Mouse (Mus musculus) mammary gland, adult 2 months (tissue): ENCODE results near the gene Lenep. TPM values are rescaled to one million over a fixed set of nuclear protein-coding genes. Genes with fewer than 3 reads are reported as not detected.

Experiments used
- polyA plus RNA-seq: library from polyadenylated mRNA; depleted of rRNA; stranded (reverse); fragments of >200 nt; gene quantifications from 2 replicates; pipeline ENCODE4 v1.2.3, GENCODE M21; 2012; ENCODE audit warnings: low replicate concordance; rRNA removed

Lenep gene
- polyA plus RNA-seq: 2.2 TPM in 1 of 2 replicates, not detected in the other

DNA sequence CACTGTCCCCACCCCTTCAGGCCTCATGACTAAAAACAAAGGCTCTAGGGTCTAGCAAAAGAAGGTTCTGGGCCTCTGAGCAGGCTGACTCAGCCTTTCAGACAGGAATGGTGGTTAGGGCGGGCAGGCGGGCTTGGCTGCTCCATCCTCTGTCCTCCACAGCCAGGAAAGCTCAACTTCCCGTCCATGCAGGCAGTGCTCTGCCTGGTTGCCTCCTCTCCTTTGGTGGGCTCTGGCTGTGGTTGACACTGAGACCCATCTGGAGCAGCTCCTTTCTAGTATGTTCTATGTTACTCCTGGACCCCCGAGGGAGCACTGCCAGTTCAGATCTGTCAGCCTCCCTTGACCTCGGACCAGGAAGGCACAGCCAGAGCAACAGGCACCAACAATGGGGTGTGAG is at the start of gene Lenep:
Gene Lenep, minus strand, starts transcription at position 101 of the 400 bp plus-strand sequence.

DNA sequence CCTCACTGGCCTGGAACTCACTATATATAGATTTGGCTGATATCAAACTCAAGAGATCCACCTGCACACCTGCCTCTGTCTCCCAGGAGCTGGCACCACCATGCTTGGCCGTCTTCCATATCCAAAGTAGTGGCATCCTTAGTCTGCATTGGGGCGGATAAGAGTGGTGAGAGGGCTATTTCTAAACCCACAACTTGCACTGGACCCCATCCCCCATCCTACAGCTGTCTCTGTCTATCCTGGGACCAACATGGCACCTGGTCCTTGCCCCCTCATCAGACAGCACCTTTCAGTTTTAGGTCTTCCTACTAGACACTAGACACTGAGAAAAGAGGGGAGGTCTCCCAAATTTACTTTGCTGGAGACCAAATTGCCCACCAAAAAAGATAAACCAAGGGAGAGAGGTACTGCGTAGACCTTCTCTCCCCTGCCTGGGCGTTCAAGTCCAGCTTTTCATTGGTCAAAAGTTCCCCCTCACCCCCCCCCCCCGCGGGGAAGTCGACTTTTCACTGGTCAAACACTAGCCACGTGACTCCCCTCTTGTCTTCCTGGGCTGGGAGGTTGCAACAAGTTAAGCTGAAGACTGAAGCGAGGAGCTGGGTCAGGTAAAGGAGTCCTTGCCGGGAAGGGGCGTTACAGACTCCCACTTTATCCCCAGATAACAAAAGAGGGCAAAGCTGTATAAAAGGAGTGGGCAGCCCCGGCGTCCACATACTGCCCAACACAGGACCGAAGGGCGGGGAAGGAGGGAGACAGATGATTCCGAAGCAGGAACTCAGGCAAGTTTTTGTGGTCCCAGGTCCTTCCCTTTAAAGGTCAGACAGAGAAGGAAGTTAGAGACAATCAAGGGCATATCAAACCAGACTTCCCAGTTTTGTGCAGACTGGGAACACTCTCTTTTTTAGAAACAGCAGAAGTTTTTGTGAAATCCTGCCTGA is 33.9 kb upstream of the Lenep start, which contains the start of gene Pbxip1:
Gene Pbxip1, plus strand, starts transcription at position 531 of the 938 bp plus-strand sequence.

GRCm38 (mm10) chr3:89430171-89431159 is 27.9 kb upstream of the Lenep start, which contains the start of gene Pygo2:
Gene Pygo2 (plus strand): TSS chr3:89430214.

GRCm38 (mm10) chr3:89418170-89418860 is 15.7 kb upstream of the Lenep start, which contains the start of the genes Cks1b and Shc1:
Gene Cks1b (minus strand): TSS chr3:89418383.
Gene Shc1 (plus strand): TSS chr3:89418443.

GRCm38 (mm10) chr3:89411490-89412393 is 9.1 kb upstream of the Lenep start, which contains the start of gene Flad1:
Gene Flad1 (minus strand): TSS chr3:89411870.

GRCm38 (mm10) chr3:89394006-89394893 is 8.3 kb downstream of the Lenep start, which contains the start of gene Zbtb7b:
Gene Zbtb7b (minus strand): TSS chr3:89394776.

DNA sequence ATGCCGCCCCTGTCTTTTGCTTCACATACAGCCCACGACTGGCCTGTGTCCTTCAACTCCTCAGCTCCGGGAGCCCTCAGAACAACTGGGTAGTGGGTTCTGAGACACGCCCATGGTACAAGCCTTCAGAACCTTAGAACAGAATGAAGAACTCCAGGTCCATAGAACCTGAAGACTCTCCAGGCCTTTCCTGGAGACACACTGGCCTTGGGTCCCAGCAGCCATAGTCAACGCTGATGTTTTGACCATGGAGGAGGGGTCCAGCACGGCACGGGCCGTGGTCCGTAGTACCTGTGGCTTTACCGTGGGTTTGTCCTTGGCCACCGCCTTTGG is 37.5 kb downstream of the Lenep start, which contains the start of gene Dcst1:
Gene Dcst1, minus strand, starts transcription at position 101 of the 333 bp plus-strand sequence.

DNA sequence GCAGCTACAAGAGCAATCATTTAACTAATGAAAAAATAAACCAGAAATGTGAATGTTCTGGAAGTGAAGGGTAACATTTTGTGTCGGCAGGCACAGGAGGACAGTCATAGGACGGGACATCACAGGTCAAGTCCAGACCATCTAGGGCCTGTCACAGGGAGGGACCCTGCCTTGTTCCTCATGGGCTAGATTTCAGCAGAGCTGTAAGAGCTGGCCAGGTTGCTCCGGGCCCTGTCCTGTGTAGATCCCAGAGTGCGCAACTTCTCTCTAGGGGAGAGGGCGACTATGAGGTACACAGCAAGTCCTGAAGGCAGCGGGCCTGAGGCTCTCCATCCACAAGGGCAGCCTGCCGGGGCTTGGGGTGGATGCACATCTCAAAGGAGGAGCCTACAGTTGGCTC is 40.9 kb downstream of the Lenep start, which contains the start of gene Dcst2:
Gene Dcst2, plus strand, starts transcription at position 301 of the 400 bp plus-strand sequence.

Other genes starting within 250 kb of the Lenep start
- gene Hcn3, start 242.6 kb downstream of the Lenep start, polyA plus RNA-seq: 1.7 and 5.4 TPM in 2 replicates
- 52.1 and 77.2 TPM in 2 replicates for gene Clk2, start 238.0 kb downstream of the Lenep start, polyA plus RNA-seq
- gene Scamp3, start 225.3 kb downstream of the Lenep start, polyA plus RNA-seq: 149 and 198 TPM in 2 replicates
- gene Fam189b, start 219.7 kb downstream of the Lenep start, polyA plus RNA-seq: 60.1 and 120 TPM in 2 replicates
- 64.0 and 119 TPM in 2 replicates for gene Gba, start 199.9 kb downstream of the Lenep start, polyA plus RNA-seq
- 50.0 and 62.6 TPM in 2 replicates for gene Thbs3, start 187.6 kb downstream of the Lenep start, polyA plus RNA-seq
- gene Mtx1, start 175.7 kb downstream of the Lenep start, polyA plus RNA-seq: 162 and 208 TPM in 2 replicates
- gene Muc1, start 173.7 kb downstream of the Lenep start, polyA plus RNA-seq: 12.4 and 14.5 TPM in 2 replicates
- gene Krtcap2, start 156.8 kb downstream of the Lenep start, polyA plus RNA-seq: 189 and 281 TPM in 2 replicates
- gene Trim46, start 156.5 kb downstream of the Lenep start, polyA plus RNA-seq: 10.8 and 22.3 TPM in 2 replicates
- gene Dpm3, start 143.4 kb downstream of the Lenep start, polyA plus RNA-seq: 493 and 778 TPM in 2 replicates
- 258 and 285 TPM in 2 replicates for gene Slc50a1, start 132.2 kb downstream of the Lenep start, polyA plus RNA-seq
- gene Efna1, start 121.7 kb downstream of the Lenep start, polyA plus RNA-seq: 35.6 and 37.1 TPM in 2 replicates
- gene Efna3, start 79.8 kb downstream of the Lenep start, polyA plus RNA-seq: 8.6 and 12.4 TPM in 2 replicates
- 6.3 and 14.3 TPM in 2 replicates for gene Efna4, start 64.8 kb downstream of the Lenep start, polyA plus RNA-seq
- gene Adam15, start 52.8 kb downstream of the Lenep start, polyA plus RNA-seq: 232 and 296 TPM in 2 replicates
- gene Dcst2, start 40.8 kb downstream of the Lenep start, polyA plus RNA-seq: 2.8 and 6.0 TPM in 2 replicates
- gene Dcst1, start 37.5 kb downstream of the Lenep start, polyA plus RNA-seq: 1.5 and 1.9 TPM in 2 replicates
- gene Zbtb7b, start 8.0 kb downstream of the Lenep start, polyA plus RNA-seq: 77.1 and 147 TPM in 2 replicates
- gene Flad1, start 9.1 kb upstream of the Lenep start, polyA plus RNA-seq: 50.9 and 64.9 TPM in 2 replicates
- gene Cks1b, start 15.6 kb upstream of the Lenep start, polyA plus RNA-seq: 18.1 and 21.4 TPM in 2 replicates
- 96.7 and 114 TPM in 2 replicates for gene Shc1, start 15.7 kb upstream of the Lenep start, polyA plus RNA-seq
- gene Pygo2, start 27.4 kb upstream of the Lenep start, polyA plus RNA-seq: 36.0 and 171 TPM in 2 replicates
- 54.5 and 82.1 TPM in 2 replicates for gene Pbxip1, start 33.9 kb upstream of the Lenep start, polyA plus RNA-seq
- 44.4 and 46.6 TPM in 2 replicates for gene Pmvk, start 51.7 kb upstream of the Lenep start, polyA plus RNA-seq
- gene Kcnn3, start 117.4 kb upstream of the Lenep start, polyA plus RNA-seq: 4.8 and 5.5 TPM in 2 replicates